Mouse (Mus musculus): Measurements from ENCODE around the gene Ralgapa2. TPM values are rescaled to one million over a fixed set of nuclear protein-coding genes. Genes with fewer than 3 reads are reported as not detected.

The Ralgapa2 gene
- total and polyA plus RNA-seq, 2 experiments from 2014 or later = 9.5 to 29.0 TPM

DNA sequence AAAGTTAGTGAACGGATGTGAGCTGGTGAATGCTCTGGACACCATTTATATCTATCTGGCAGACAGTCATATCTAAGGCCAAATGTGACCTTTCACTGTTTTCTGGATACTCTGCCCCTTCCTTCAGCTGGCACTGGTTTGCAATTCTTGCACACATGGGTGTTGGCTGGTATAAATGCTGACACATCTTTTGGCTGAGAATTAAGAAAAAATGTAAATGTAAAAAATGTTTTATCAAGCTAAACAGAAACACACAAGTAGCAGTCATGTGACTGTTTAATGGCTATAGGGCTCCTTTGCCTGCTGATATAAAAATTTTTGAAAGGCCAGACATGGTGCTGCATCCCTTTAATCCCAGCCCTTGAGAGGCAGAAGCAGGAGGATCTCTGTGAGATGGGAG lies 13.0 kb downstream of the Ralgapa2 start:
- ATAC-seq = no peak
- H3K36me3 ChIP-seq (ENCODE audit: insufficient read depth, low read length) = no peaks in the 10 kb centered on the region
- peaks cover 7% of the 10 kb centered on the region for H3K4me1 ChIP-seq (ENCODE audit: insufficient read depth, low read length)
- no peak overlapping the region for H3K4me3 ChIP-seq (ENCODE audit: low read length)
- DNase-seq (ENCODE audit: low spot score) = no peak
- no peaks in the 10 kb centered on the region for H3K9me3 ChIP-seq (ENCODE audit: low read length)
- H3K27ac ChIP-seq = no peak overlapping the region
- H3K27me3 ChIP-seq (ENCODE audit: insufficient read depth, low read length) = no peaks in the 10 kb centered on the region
- WGBS = 98% methylated on average over 1 of the region's 1 CpGs
- H3K4me2 ChIP-seq (ENCODE audit: low read depth, low read length) = no peak overlapping the region
- H3K9ac ChIP-seq (replicated peaks; ENCODE audit: low read length) = no peak overlapping the region
- no peak for TF ChIP-seq CTCF (IDR thresholded peaks at IDR 0.05; ENCODE audit: low read depth)

DNA sequence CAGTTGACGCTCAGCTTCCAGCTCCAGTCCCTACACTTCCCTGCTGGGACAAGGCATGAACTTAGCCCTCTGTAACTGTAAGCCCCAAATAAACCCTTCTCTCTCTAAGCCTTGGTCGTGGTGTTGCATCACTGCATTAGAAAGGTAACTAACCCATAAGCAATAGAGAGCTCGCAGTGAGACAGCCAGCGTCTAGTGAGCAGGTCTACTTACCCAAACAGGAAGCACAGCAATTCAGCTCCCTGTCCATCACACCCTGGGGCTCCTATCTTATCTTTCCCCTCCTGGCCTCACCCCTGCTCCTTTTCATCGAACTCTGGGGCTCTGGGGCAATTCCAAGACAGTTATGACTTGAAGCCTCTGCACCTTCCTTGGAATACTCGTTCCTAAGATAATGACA lies 13.8 kb downstream of the Ralgapa2 start:
- TF ChIP-seq CTCF (IDR thresholded peaks at IDR 0.05; ENCODE audit: low read depth) = no peak
- H3K9me3 ChIP-seq (ENCODE audit: low read length) = no peaks in the 10 kb centered on the region
- H3K9ac ChIP-seq (replicated peaks; ENCODE audit: low read length) = no peak overlapping the region
- no peak overlapping the region for H3K4me3 ChIP-seq (ENCODE audit: low read length)
- H3K4me2 ChIP-seq (ENCODE audit: low read depth, low read length) = no peak overlapping the region
- 86% methylated on average over 6 of the region's 6 CpGs for WGBS
- no peak overlapping the region for H3K27ac ChIP-seq
- peaks cover 7% of the 10 kb centered on the region for H3K4me1 ChIP-seq (ENCODE audit: insufficient read depth, low read length)
- ATAC-seq (no peak), DNase-seq (ENCODE audit: low spot score) (no peak)
- H3K36me3 ChIP-seq (ENCODE audit: insufficient read depth, low read length) = no peaks in the 10 kb centered on the region
- no peaks in the 10 kb centered on the region for H3K27me3 ChIP-seq (ENCODE audit: insufficient read depth, low read length)

DNA sequence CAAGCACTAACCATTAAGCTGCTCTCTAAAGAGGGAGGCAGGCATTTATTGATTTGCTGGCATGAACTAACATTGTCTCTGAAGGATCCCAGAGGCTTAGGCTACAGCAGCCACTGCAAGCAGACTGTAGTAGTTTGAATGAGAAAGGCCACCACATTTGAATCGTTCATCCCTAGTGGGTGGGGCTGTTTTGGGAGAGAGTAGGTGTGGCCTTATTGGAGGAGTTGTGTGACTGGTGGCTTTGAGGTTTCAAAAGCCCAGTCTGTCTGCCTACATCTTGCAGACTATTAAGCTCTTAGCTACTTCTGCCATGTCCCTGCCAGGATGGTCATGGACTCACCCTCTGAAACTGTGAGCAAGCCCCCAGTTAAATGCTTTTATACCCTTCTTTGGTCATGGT lies 15.1 kb downstream of the Ralgapa2 start:
- Histone ChIP-seq H3K4me1 (ENCODE audit: insufficient read depth, low read length) (no peaks in the 10 kb centered on the region), H3K36me3 (ENCODE audit: insufficient read depth, low read length) (no peaks in the 10 kb centered on the region), H3K27ac (no peak overlapping the region), H3K9ac (replicated peaks; ENCODE audit: low read length) (no peak overlapping the region), H3K4me2 (ENCODE audit: low read depth, low read length) (no peak overlapping the region), H3K4me3 (ENCODE audit: low read length) (no peak overlapping the region), H3K9me3 (ENCODE audit: low read length) (no peaks in the 10 kb centered on the region), H3K27me3 (ENCODE audit: insufficient read depth, low read length) (no peaks in the 10 kb centered on the region)
- ATAC-seq (no peak), DNase-seq (ENCODE audit: low spot score) (no peak)
- 44% methylated on average over 1 of the region's 1 CpGs for WGBS
- TF ChIP-seq CTCF (IDR thresholded peaks at IDR 0.05; ENCODE audit: low read depth) = no peak

DNA sequence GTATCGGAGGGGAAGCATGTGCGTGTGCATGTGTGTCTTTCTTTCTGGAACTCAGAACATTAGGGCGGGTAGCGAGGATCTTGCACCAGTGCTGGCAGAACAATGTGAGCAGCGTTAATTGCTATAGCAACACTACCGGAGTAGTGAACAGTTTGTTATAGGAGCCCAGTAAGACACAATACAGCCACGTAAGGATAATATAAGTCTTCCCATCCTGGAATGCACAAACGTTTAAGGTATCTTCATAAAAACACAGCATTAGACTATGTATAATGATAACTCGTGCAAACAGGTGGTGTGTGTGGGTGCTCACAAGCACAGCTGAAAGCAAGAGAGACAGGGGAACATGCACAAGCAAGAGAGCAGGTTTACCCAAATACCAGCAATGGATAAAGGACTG lies 16.4 kb downstream of the Ralgapa2 start:
- ATAC-seq (no peak), DNase-seq (ENCODE audit: low spot score) (no peak)
- Histone ChIP-seq H3K27me3 (ENCODE audit: insufficient read depth, low read length) (no peaks in the 10 kb centered on the region), H3K4me2 (ENCODE audit: low read depth, low read length) (no peak overlapping the region), H3K9ac (replicated peaks; ENCODE audit: low read length) (no peak overlapping the region), H3K27ac (no peak overlapping the region), H3K36me3 (ENCODE audit: insufficient read depth, low read length) (no peaks in the 10 kb centered on the region), H3K4me3 (ENCODE audit: low read length) (no peak overlapping the region), H3K4me1 (ENCODE audit: insufficient read depth, low read length) (no peaks in the 10 kb centered on the region), H3K9me3 (ENCODE audit: low read length) (no peaks in the 10 kb centered on the region)
- WGBS = 73% methylated on average over 9 of the region's 9 CpGs
- no peak for TF ChIP-seq CTCF (IDR thresholded peaks at IDR 0.05; ENCODE audit: low read depth)

DNA sequence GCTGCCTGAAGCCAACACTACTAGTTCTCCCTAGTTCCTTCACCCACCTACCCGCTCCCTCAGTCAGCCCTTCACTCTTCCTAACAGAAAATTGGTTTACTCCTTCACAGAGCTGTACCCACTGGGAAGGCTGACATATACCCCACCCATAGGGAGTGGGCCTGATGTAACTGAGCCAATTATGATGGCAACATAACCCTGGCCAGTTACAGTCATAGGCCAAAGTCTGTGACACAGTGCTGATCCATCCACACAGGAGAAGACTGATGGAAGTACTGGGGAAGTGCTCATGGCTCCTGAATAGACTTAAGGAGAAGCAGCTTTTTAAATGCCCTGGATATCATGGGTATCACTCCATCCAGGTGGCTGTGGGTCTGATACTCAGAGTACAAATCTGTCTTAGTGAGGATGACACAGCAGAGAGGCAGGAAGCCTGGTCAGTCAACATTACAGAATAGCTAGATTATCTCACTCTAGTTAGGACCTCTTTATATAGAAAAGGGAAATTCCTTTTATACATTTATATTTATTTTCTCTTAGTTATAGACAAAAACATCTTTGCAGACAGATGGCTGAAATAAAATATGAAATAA lies 18.7 kb downstream of the Ralgapa2 start:
- Histone ChIP-seq H3K27me3 (ENCODE audit: insufficient read depth, low read length) (no peaks in the 10 kb centered on the region), H3K27ac (no peak overlapping the region), H3K4me3 (ENCODE audit: low read length) (no peak overlapping the region), H3K36me3 (ENCODE audit: insufficient read depth, low read length) (no peaks in the 10 kb centered on the region), H3K9ac (replicated peaks; ENCODE audit: low read length) (no peak overlapping the region), H3K9me3 (ENCODE audit: low read length) (no peaks in the 10 kb centered on the region), H3K4me2 (ENCODE audit: low read depth, low read length) (no peak overlapping the region), H3K4me1 (ENCODE audit: insufficient read depth, low read length) (no peaks in the 10 kb centered on the region)
- no peak for TF ChIP-seq CTCF (IDR thresholded peaks at IDR 0.05; ENCODE audit: low read depth)
- DNase-seq (ENCODE audit: low spot score) (no peak), ATAC-seq (no peak)
- WGBS = 97% methylated on average over 1 of the region's 1 CpGs

DNA sequence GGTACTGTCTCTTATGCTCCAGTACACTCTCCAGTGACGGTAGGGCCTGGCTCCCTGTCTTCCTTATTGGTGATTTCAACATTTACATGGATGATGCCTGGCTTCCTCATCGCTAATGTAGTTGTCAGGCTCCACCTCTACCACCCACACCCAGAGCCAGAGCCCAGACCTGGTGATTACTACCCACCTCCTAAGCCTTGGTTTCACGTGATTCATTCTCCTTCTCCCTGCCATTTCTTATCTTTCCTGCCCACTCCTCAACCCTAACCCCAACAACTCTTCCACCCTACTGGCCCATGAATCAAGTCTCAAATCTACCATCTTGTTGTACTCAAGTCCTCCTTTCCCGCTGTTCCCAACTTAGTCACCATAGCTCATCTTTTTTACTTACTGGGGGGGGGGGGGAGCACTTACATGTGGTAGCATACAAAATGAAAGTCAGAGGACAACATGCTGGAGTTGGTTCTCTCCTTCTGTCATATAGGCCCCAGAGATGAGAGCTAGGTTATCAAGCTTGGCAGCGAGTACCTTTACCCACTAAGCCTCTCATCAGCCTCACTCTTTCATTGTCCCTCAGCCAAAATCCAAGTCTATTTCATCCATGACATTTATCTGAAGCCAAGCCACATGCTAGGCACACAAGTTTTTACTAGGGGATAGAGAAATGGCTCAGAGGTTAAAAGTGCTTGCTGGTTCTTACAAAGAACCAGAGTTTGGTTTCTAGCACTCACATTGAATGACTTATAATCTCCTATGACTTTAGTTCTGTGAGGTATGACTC lies 20.1 kb downstream of the Ralgapa2 start:
- H3K4me2 ChIP-seq (ENCODE audit: low read depth, low read length) = no peak overlapping the region
- TF ChIP-seq CTCF (IDR thresholded peaks at IDR 0.05; ENCODE audit: low read depth) = no peak
- H3K4me3 ChIP-seq (ENCODE audit: low read length) = no peak overlapping the region
- no peaks in the 10 kb centered on the region for H3K9me3 ChIP-seq (ENCODE audit: low read length)
- H3K9ac ChIP-seq (replicated peaks; ENCODE audit: low read length) = no peak overlapping the region
- DNase-seq (ENCODE audit: low spot score) (no peak), ATAC-seq (no peak)
- H3K36me3 ChIP-seq (ENCODE audit: insufficient read depth, low read length) = no peaks in the 10 kb centered on the region
- 97% methylated on average over 5 of the region's 5 CpGs for WGBS
- no peaks in the 10 kb centered on the region for H3K27me3 ChIP-seq (ENCODE audit: insufficient read depth, low read length)
- no peak overlapping the region for H3K27ac ChIP-seq
- H3K4me1 ChIP-seq (ENCODE audit: insufficient read depth, low read length) = no peaks in the 10 kb centered on the region

DNA sequence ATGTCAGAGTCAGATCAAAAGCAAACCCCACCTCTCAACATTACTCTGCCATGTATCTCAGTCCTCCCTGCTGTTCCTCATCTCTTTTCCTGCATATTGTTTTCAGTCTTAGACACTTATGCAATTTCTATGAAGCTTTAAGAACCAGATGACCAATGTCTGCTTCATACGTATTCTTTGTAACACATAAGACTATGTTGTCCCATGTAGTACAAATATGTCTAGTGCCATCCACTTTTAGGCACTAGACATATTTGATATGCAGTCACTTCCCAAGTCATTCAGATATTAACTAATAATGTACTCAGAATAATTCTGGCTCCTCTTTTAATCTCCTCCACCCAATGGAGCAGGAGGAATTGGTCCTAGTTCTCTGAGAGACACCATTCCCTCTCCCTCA lies 21.2 kb downstream of the Ralgapa2 start:
- no peaks in the 10 kb centered on the region for H3K9me3 ChIP-seq (ENCODE audit: low read length)
- TF ChIP-seq CTCF (IDR thresholded peaks at IDR 0.05; ENCODE audit: low read depth) = no peak
- H3K36me3 ChIP-seq (ENCODE audit: insufficient read depth, low read length) = no peaks in the 10 kb centered on the region
- no peak overlapping the region for H3K4me2 ChIP-seq (ENCODE audit: low read depth, low read length)
- no peak for DNase-seq (ENCODE audit: low spot score)
- H3K4me3 ChIP-seq (ENCODE audit: low read length) = no peak overlapping the region
- no peak overlapping the region for H3K27ac ChIP-seq
- no peaks in the 10 kb centered on the region for H3K27me3 ChIP-seq (ENCODE audit: insufficient read depth, low read length)
- 88% methylated on average over 1 of the region's 1 CpGs for WGBS
- H3K9ac ChIP-seq (replicated peaks; ENCODE audit: low read length) = no peak overlapping the region
- ATAC-seq = no peak
- H3K4me1 ChIP-seq (ENCODE audit: insufficient read depth, low read length) = no peaks in the 10 kb centered on the region

All from hindbrain, postnatal 0 days (tissue).